Mouse (Mus musculus): ENCODE data around the gene Zrsr2. TPM values are rescaled to one million over a fixed set of nuclear protein-coding genes. Genes with fewer than 3 reads are reported as not detected.

Gene Zrsr2
- 57.5 and 69.0 TPM in 2 replicates for total RNA-seq (2014; fragmentation: Nextera tagmentation)
- 28.2 and 43.6 TPM in 2 replicates for total RNA-seq (2017)
- 31.9 and 32.0 TPM in 2 replicates for polyA plus RNA-seq (2012)

- peak; percentile 83 for ATAC-seq (ENCODE audit: extremely low read depth, insufficient number of reproducible peaks, low FRiP score, poor library complexity, severe bottlenecking)
- H3K4me3 ChIP-seq (ENCODE audit: low read depth, low read length): peak within 1 kb of the TSS; percentile 81
- H3K4me1 ChIP-seq (ENCODE audit: insufficient read depth, low read depth, low read length): peaks cover 7% of the 10 kb centered on the region
- peak; percentile 79 for DNase-seq (ENCODE audit: low spot score)
- TF ChIP-seq TAL1 (conservative IDR thresholded peaks at IDR 0.05; ENCODE audit: low read depth, low read length): no peak
- TF ChIP-seq GATA2 (IDR thresholded peaks at IDR 0.05; ENCODE audit: borderline replicate concordance, low read depth, low read length): no peak
- TF ChIP-seq CTCF (IDR thresholded peaks at IDR 0.05; ENCODE audit: low read depth, low read length): no peak
- TF ChIP-seq GATA1 (IDR thresholded peaks at IDR 0.05; ENCODE audit: borderline replicate concordance, low read length): no peak
- no peak for TF ChIP-seq POLR2AphosphoS5 (IDR thresholded peaks at IDR 0.05; ENCODE audit: insufficient replicate concordance, low read depth, low read length)
- H3K9me3 ChIP-seq (replicated peaks): no peaks in the 10 kb centered on the region
- H3K27me3 ChIP-seq (ENCODE audit: insufficient read depth, low read length): no peaks in the 10 kb centered on the region
- H3K36me3 ChIP-seq (replicated peaks): peaks cover 42% of the 10 kb centered on the region
Observed at GRCm38 (mm10) chrX:163958467-163958875, at the start of gene Zrsr2. TSS of gene Zrsr2 (minus strand) at chrX:163958661.

- peak; percentile 6 for DNase-seq (ENCODE audit: low spot score)
- ATAC-seq (ENCODE audit: extremely low read depth, insufficient number of reproducible peaks, low FRiP score, poor library complexity, severe bottlenecking): no peak
Observed at GRCm38 (mm10) chrX:164004809-164005208, 46.3 kb upstream of the Zrsr2 start.

DNA sequence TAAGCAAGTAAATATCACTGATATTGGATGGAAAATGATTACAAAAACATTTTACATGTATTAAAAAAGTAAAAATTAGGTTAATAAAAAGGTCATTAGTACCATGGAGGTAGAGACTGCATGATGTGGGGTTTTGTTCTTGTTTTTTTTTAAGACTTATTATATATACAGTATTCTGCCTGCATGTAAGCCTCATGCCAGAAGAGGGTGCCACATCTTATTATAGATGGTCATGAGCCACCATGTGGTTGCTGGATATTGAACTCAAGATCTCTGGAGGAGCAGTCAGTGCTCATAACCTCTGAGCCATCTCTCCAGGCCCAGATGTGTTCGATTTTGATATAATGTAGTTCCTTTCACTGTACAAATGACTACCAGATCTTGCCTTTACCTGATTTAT, 41.4 kb upstream of the Zrsr2 start:
- TF ChIP-seq TAL1 (conservative IDR thresholded peaks at IDR 0.05; ENCODE audit: low read depth, low read length) (no peak), POLR2AphosphoS5 (IDR thresholded peaks at IDR 0.05; ENCODE audit: insufficient replicate concordance, low read depth, low read length) (no peak), CTCF (IDR thresholded peaks at IDR 0.05; ENCODE audit: low read depth, low read length) (no peak), GATA2 (IDR thresholded peaks at IDR 0.05; ENCODE audit: borderline replicate concordance, low read depth, low read length) (no peak), GATA1 (IDR thresholded peaks at IDR 0.05; ENCODE audit: borderline replicate concordance, low read length) (no peak)
- Histone ChIP-seq H3K4me3 (ENCODE audit: low read depth, low read length) (no peak overlapping the region), H3K36me3 (replicated peaks) (no peaks in the 10 kb centered on the region), H3K27me3 (ENCODE audit: insufficient read depth, low read length) (no peaks in the 10 kb centered on the region; the same call in 1 of the 2 replicates), H3K9me3 (replicated peaks) (no peaks in the 10 kb centered on the region), H3K4me1 (ENCODE audit: insufficient read depth, low read depth, low read length) (no peaks in the 10 kb centered on the region)
- DNase-seq (ENCODE audit: low spot score): no peak
- ATAC-seq (ENCODE audit: extremely low read depth, insufficient number of reproducible peaks, low FRiP score, poor library complexity, severe bottlenecking): no peak

More at GRCm38 (mm10) chrX:164004809-164005208, 46.3 kb upstream of the Zrsr2 start:
- Histone ChIP-seq H3K9me3 (replicated peaks) (no peaks in the 10 kb centered on the region), H3K4me1 (ENCODE audit: insufficient read depth, low read depth, low read length) (no peaks in the 10 kb centered on the region), H3K27me3 (ENCODE audit: insufficient read depth, low read length) (no peaks in the 10 kb centered on the region; the same call in 1 of the 2 replicates), H3K4me3 (ENCODE audit: low read depth, low read length) (no peak overlapping the region), H3K36me3 (replicated peaks) (no peaks in the 10 kb centered on the region)
- TF ChIP-seq GATA2 (IDR thresholded peaks at IDR 0.05; ENCODE audit: borderline replicate concordance, low read depth, low read length) (no peak), TAL1 (conservative IDR thresholded peaks at IDR 0.05; ENCODE audit: low read depth, low read length) (no peak), GATA1 (IDR thresholded peaks at IDR 0.05; ENCODE audit: borderline replicate concordance, low read length) (no peak), POLR2AphosphoS5 (IDR thresholded peaks at IDR 0.05; ENCODE audit: insufficient replicate concordance, low read depth, low read length) (no peak), CTCF (IDR thresholded peaks at IDR 0.05; ENCODE audit: low read depth, low read length) (no peak)

GRCm38 (mm10) chrX:163996754-163997153, 38.3 kb upstream of the Zrsr2 start:
- TF ChIP-seq GATA2 (IDR thresholded peaks at IDR 0.05; ENCODE audit: borderline replicate concordance, low read depth, low read length) (no peak), TAL1 (conservative IDR thresholded peaks at IDR 0.05; ENCODE audit: low read depth, low read length) (no peak), CTCF (IDR thresholded peaks at IDR 0.05; ENCODE audit: low read depth, low read length) (no peak), POLR2AphosphoS5 (IDR thresholded peaks at IDR 0.05; ENCODE audit: insufficient replicate concordance, low read depth, low read length) (no peak)
- Histone ChIP-seq H3K4me3 (ENCODE audit: low read depth, low read length) (no peak overlapping the region), H3K9me3 (replicated peaks) (no peaks in the 10 kb centered on the region), H3K4me1 (ENCODE audit: insufficient read depth, low read depth, low read length) (no peaks in the 10 kb centered on the region), H3K27me3 (ENCODE audit: insufficient read depth, low read length) (no peaks in the 10 kb centered on the region; the same call in 1 of the 2 replicates), H3K36me3 (replicated peaks) (no peaks in the 10 kb centered on the region)
- DNase-seq (ENCODE audit: low spot score) (no peak), ATAC-seq (ENCODE audit: extremely low read depth, insufficient number of reproducible peaks, low FRiP score, poor library complexity, severe bottlenecking) (no peak)

- Histone ChIP-seq H3K4me3 (ENCODE audit: low read depth, low read length) (no peak overlapping the region), H3K4me1 (ENCODE audit: insufficient read depth, low read depth, low read length) (no peaks in the 10 kb centered on the region), H3K27me3 (ENCODE audit: insufficient read depth, low read length) (no peaks in the 10 kb centered on the region), H3K36me3 (replicated peaks) (no peaks in the 10 kb centered on the region), H3K9me3 (replicated peaks) (no peaks in the 10 kb centered on the region)
- ATAC-seq (ENCODE audit: extremely low read depth, insufficient number of reproducible peaks, low FRiP score, poor library complexity, severe bottlenecking): no peak
- TF ChIP-seq GATA2 (IDR thresholded peaks at IDR 0.05; ENCODE audit: borderline replicate concordance, low read depth, low read length) (no peak), POLR2AphosphoS5 (IDR thresholded peaks at IDR 0.05; ENCODE audit: insufficient replicate concordance, low read depth, low read length) (no peak), CTCF (IDR thresholded peaks at IDR 0.05; ENCODE audit: low read depth, low read length) (no peak)
- DNase-seq (ENCODE audit: low spot score): no peak
Observed at GRCm38 (mm10) chrX:163987718-163988374, 29.4 kb upstream of the Zrsr2 start.

- Histone ChIP-seq H3K4me3 (ENCODE audit: low read depth, low read length) (no peak overlapping the region), H3K36me3 (replicated peaks) (no peaks in the 10 kb centered on the region), H3K9me3 (replicated peaks) (no peaks in the 10 kb centered on the region), H3K27me3 (ENCODE audit: insufficient read depth, low read length) (no peaks in the 10 kb centered on the region), H3K4me1 (ENCODE audit: insufficient read depth, low read depth, low read length) (no peaks in the 10 kb centered on the region)
- TF ChIP-seq CTCF (IDR thresholded peaks at IDR 0.05; ENCODE audit: low read depth, low read length): no peak
- no peak for TF ChIP-seq GATA1 (IDR thresholded peaks at IDR 0.05; ENCODE audit: borderline replicate concordance, low read length)
- no peak for TF ChIP-seq POLR2AphosphoS5 (IDR thresholded peaks at IDR 0.05; ENCODE audit: insufficient replicate concordance, low read depth, low read length)
- TF ChIP-seq GATA2 (IDR thresholded peaks at IDR 0.05; ENCODE audit: borderline replicate concordance, low read depth, low read length): no peak
- TF ChIP-seq TAL1 (conservative IDR thresholded peaks at IDR 0.05; ENCODE audit: low read depth, low read length): no peak
- no peak for DNase-seq (ENCODE audit: low spot score)
- ATAC-seq (ENCODE audit: extremely low read depth, insufficient number of reproducible peaks, low FRiP score, poor library complexity, severe bottlenecking): no peak
Observed at GRCm38 (mm10) chrX:163982129-163982528, 23.7 kb upstream of the Zrsr2 start.

All from G1E (cell line).